Mouse (Mus musculus): Measurements from ENCODE around the gene Zdhhc14. TPM values are rescaled to one million over a fixed set of nuclear protein-coding genes. Genes with fewer than 3 reads are reported as not detected.

Gene Zdhhc14
- polyA plus RNA-seq, 2 experiments from 2014 or later, result 0.15 to 0.17 TPM

DNA sequence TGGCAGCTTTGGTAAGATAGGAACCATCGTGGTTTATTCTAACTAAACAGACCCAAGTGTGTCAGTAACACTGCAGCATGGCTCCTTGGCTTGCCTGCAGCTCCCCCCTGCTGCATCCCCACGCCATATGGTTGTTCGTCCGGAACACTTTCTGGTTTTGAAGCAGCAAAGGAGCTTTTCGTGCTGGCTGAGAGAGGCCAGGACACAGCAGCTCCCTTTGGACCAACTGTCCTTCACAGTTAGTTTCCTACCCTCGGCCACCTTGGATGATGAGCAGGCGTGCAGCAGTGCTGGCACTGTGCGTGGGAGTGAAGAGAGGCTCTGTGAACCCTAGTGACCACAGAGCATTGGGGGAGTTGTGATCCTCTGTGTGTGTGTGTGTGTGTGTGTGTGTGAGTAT lies 64.2 kb downstream of the Zdhhc14 start:
- ATAC-seq, result no peak

DNA sequence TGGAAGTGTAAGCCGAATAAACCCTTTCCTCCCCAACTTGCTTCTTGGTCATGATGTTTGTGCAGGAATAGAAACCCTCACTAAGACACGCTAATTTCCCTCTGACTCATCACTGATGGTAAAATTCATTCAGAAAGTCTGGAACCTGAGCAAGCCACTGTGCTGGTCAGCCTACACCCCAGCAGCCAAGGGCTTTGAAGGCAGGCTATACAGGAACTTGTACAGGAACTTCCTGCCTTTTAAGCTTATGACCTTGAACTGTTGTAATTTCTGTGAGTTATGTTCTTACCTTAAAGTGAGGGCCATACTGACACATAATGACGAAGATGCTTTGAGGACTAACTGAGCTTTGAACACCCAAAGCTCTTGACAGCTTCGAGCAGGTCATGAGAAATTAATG lies 67.9 kb downstream of the Zdhhc14 start:
- ATAC-seq, result no peak

- ATAC-seq, result no peak
These were observed 70.8 kb downstream of the Zdhhc14 start for GRCm38 (mm10) chr17:5563108-5563507.

DNA sequence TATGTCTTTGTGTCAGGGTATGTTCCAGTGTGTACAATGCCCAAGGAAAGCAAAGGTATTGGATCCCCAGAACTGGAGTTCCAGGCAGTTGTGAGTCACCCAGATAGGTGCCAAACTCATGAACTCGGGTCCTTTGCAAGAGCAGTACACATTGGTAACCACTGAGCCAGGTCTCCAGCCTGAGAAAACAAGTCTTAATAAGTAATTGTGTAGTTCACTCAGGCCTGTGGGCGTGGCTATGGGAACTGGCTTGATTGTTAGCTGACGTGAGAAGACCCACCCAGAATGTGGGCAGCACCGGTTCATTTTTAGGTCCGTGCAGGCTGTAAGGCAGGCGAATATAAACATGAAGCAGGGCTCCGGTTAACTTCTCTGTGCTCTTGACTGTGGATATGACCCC lies 73.6 kb downstream of the Zdhhc14 start:
- ATAC-seq, result no peak

GRCm38 (mm10) chr17:5567943-5568342 lies 75.6 kb downstream of the Zdhhc14 start:
- ATAC-seq, result no peak

GRCm38 (mm10) chr17:5569131-5570030 lies 77.0 kb downstream of the Zdhhc14 start:
- ATAC-seq, result no peak

GRCm38 (mm10) chr17:5572096-5572730 lies 79.9 kb downstream of the Zdhhc14 start:
- ATAC-seq, result no peak

- ATAC-seq, result no peak
These were observed 80.5 kb downstream of the Zdhhc14 start for GRCm38 (mm10) chr17:5572745-5573420.

- ATAC-seq, result no peak
These were observed 82.3 kb downstream of the Zdhhc14 start for GRCm38 (mm10) chr17:5574672-5575071.

- ATAC-seq, result no peak
These were observed 83.2 kb downstream of the Zdhhc14 start for GRCm38 (mm10) chr17:5575518-5575917.

DNA sequence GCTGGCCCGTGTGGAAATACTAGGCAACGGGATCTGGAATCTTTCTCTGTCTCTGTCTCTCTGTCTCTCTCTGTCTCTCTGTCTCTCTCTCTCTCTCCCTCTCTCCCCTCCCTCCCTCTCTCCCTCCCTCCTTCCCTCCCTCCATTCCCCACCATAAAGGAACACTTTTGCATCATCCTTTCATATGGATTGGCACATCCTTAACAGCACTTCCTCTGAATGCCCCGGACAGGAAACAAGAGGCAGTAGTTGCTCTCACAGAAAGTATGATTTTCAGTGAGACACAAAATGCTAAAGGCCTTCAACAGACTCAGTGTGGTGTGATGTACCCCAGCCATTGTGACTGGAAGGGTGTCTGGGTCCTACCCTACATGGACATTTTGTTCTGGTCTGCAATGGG lies 89.9 kb downstream of the Zdhhc14 start:
- ATAC-seq, result no peak

DNA sequence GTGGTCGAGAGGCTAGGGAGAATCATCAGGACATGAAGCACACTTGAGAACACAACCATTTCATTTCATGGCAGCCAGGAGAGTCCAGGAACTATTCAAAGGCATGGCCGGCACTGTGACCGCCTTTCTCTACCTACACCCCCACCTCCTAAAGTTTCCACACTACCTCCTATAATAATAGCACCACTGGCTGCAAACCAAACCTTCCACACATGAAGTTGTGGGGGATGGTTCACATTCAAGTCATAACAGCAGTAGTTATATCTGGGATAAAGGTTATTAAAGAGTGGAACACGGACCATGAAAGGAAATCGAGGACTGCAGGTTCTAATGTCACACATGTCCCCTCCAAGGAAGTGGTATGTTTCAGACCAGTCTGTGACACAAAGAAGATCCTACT lies 90.6 kb downstream of the Zdhhc14 start:
- no peak for ATAC-seq

GRCm38 (mm10) chr17:5583472-5584145 lies 91.3 kb downstream of the Zdhhc14 start:
- no peak for ATAC-seq

- ATAC-seq, result no peak
These were observed 99.3 kb downstream of the Zdhhc14 start for GRCm38 (mm10) chr17:5591604-5592209.

GRCm38 (mm10) chr17:5593071-5593470 lies 100.7 kb downstream of the Zdhhc14 start:
- no peak for ATAC-seq

- ATAC-seq, result no peak
These were observed 102.7 kb downstream of the Zdhhc14 start for GRCm38 (mm10) chr17:5595068-5595467.

GRCm38 (mm10) chr17:5596490-5596889 lies 104.1 kb downstream of the Zdhhc14 start:
- ATAC-seq, result no peak

DNA sequence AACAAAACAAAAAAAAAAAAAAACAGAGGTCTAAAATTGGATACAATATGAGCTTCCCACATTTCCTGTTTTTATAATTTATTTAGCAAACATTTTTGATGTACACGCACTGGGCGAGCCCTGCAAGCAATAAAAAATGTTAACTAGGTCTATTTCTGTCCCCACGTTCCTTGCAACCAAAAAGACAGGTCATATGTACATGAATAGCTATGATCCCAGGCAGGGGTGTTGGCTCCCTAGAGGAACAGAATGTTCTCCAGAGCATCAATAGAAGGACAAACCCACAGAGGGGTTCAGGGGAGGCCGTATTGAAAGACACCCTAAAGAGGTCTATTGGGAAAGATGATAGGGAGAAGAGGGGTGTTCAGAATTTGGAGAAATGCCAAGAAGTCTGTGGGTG lies 106.6 kb downstream of the Zdhhc14 start:
- no peak for ATAC-seq

- no peak for ATAC-seq
These were observed 108.2 kb downstream of the Zdhhc14 start for GRCm38 (mm10) chr17:5600505-5601027.

- no peak for ATAC-seq
These were observed 109.6 kb downstream of the Zdhhc14 start for GRCm38 (mm10) chr17:5601953-5602352.

- ATAC-seq, result no peak
These were observed 113.8 kb downstream of the Zdhhc14 start for GRCm38 (mm10) chr17:5606151-5606591.

DNA sequence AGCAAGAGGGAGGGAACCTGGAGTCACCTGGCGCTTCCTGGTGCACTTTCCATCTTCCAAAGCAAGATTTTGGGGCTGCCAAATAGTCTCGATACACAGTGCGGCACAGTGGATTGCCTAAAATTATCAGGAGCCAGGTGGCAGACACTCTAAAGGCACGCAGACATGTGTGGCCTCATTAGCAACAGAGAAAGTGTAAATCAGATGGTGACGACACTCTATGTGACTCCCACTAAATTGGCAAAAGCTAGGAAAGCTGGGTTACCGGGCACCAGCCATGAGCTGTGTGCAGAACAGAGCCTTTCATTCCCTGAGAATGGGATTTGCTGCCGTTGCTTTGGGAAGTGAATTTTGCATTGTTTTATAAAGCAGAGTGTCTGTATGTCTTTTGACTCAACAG lies 115.0 kb downstream of the Zdhhc14 start:
- ATAC-seq, result no peak

All from activated CD4-positive, CD25-positive, alpha-beta regulatory T cell, adult 4 months (primary cell).